Mouse (Mus musculus): Measurements from ENCODE around the gene Colgalt1.

The Colgalt1 gene

GRCm38 (mm10) chr8:71591471-71592373 is 19.1 kb upstream of the Colgalt1 start, which contains the start of gene Pgls:
Gene Pgls (plus strand): TSS chr8:71592176.
- peak; percentile 97 for DNase-seq

GRCm38 (mm10) chr8:71592374-71593170 is 18.2 kb upstream of the Colgalt1 start:
- DNase-seq = peak; percentile 93

- no peak for DNase-seq
Measured at GRCm38 (mm10) chr8:71593556-71594323, 17.1 kb upstream of the Colgalt1 start.

GRCm38 (mm10) chr8:71594324-71594722 is 16.5 kb upstream of the Colgalt1 start:
- no peak for DNase-seq

GRCm38 (mm10) chr8:71595862-71596261 is 14.9 kb upstream of the Colgalt1 start:
- DNase-seq = peak; percentile 94

GRCm38 (mm10) chr8:71596384-71596783 is 14.4 kb upstream of the Colgalt1 start:
- DNase-seq = no peak

GRCm38 (mm10) chr8:71596798-71597197 is 14.0 kb upstream of the Colgalt1 start:
- DNase-seq = no peak

- no peak for DNase-seq
Measured at GRCm38 (mm10) chr8:71597451-71597850, 13.3 kb upstream of the Colgalt1 start, which contains the start of gene Fam129c. Gene Fam129c (plus strand): TSS chr8:71597648.

- no peak for DNase-seq
Measured at GRCm38 (mm10) chr8:71598375-71598774, 12.4 kb upstream of the Colgalt1 start.

GRCm38 (mm10) chr8:71598841-71599240 is 12.0 kb upstream of the Colgalt1 start:
- DNase-seq = no peak

GRCm38 (mm10) chr8:71601939-71602665 is 8.7 kb upstream of the Colgalt1 start:
- no peak for DNase-seq

- no peak for DNase-seq
Measured at GRCm38 (mm10) chr8:71602666-71603334, 8.0 kb upstream of the Colgalt1 start.

GRCm38 (mm10) chr8:71604021-71604420 is 6.8 kb upstream of the Colgalt1 start:
- DNase-seq = no peak

- DNase-seq = no peak
Measured at GRCm38 (mm10) chr8:71612141-71612540, 1.3 kb downstream of the Colgalt1 start.

GRCm38 (mm10) chr8:71613418-71613817 is 2.6 kb downstream of the Colgalt1 start:
- DNase-seq = no peak

GRCm38 (mm10) chr8:71619786-71620185 is 9.0 kb downstream of the Colgalt1 start:
- no peak for DNase-seq

GRCm38 (mm10) chr8:71625088-71625487 is 14.3 kb downstream of the Colgalt1 start:
- DNase-seq = no peak

- DNase-seq = no peak
Measured at GRCm38 (mm10) chr8:71626753-71627152, 16.0 kb downstream of the Colgalt1 start.

- DNase-seq = no peak
Measured at GRCm38 (mm10) chr8:71627265-71628099, 16.7 kb downstream of the Colgalt1 start.

- DNase-seq = no peak
Measured at GRCm38 (mm10) chr8:71628396-71629095, 17.7 kb downstream of the Colgalt1 start.

Data from cerebellum, adult 8-10 months (tissue).